Mouse (Mus musculus) T-cell, adult 66 days (primary cell): Measurements from ENCODE around the gene Rps9. TPM values are rescaled to one million over a fixed set of nuclear protein-coding genes. Genes with fewer than 3 reads are reported as not detected.

Experiments used
- total RNA-seq, 2 experiments: library from RNA; stranded (reverse); gene quantifications; 3 replicates in 1 of 2; 4 replicates in 1 of 2; pipeline ENCODE4 v1.2.4; 2023

The Rps9 gene
- total RNA-seq, result 1,000 to 10,000 TPM; 2,583 to 2,648 TPM

GRCm38 (mm10) chr7:3703879-3704441, at the start of gene Rps9:
Rps9 (plus strand) TSS chr7:3703993.

GRCm38 (mm10) chr7:3665215-3666114, 38.3 kb upstream of the Rps9 start, which contains the start of gene Leng1:
Leng1 (minus strand) TSS chr7:3665840.

GRCm38 (mm10) chr7:3677342-3677741, 26.5 kb upstream of the Rps9 start, which contains the start of gene Tmc4:
Tmc4 (minus strand) TSS chr7:3677553.

GRCm38 (mm10) chr7:3692382-3692986, 11.3 kb upstream of the Rps9 start, which contains the start of gene Tsen34:
Tsen34 (plus strand) TSS chr7:3692863.

GRCm38 (mm10) chr7:3692987-3693808, 10.6 kb upstream of the Rps9 start, which contains the start of gene Mboat7:
Mboat7 (minus strand) TSS chr7:3693523.

GRCm38 (mm10) chr7:3720268-3720667, 16.5 kb downstream of the Rps9 start, which contains the start of gene Pirb:
Pirb (minus strand) TSS chr7:3720391.

Other genes starting within 250 kb of the Rps9 start
- gene Tarm1, start 201.4 kb upstream of the Rps9 start, total RNA-seq, result not detected
- not detected for gene Oscar, start 87.8 kb upstream of the Rps9 start, total RNA-seq
- 100 to 1,000 TPM; 346 to 367 TPM for gene Ndufa3, start 86.6 kb upstream of the Rps9 start, total RNA-seq
- gene Tfpt, start 74.1 kb upstream of the Rps9 start, total RNA-seq, result 10 to 100 TPM; 18.8 to 22.4 TPM
- 10 to 100 TPM; 64.3 to 67.5 TPM for gene Prpf31, start 74.0 kb upstream of the Rps9 start, total RNA-seq
- 100 to 1,000 TPM; 114 to 141 TPM for gene Cnot3, start 58.7 kb upstream of the Rps9 start, total RNA-seq
- gene Leng1, start 38.2 kb upstream of the Rps9 start, total RNA-seq, result 10 to 100 TPM; 14.1 to 14.5 TPM
- 10 to 100 TPM; 10.7 to 11.3 TPM for gene Tmc4, start 26.4 kb upstream of the Rps9 start, total RNA-seq
- gene Tsen34, start 11.1 kb upstream of the Rps9 start, total RNA-seq, result 10 to 100 TPM; 24.6 to 26.1 TPM
- gene Mboat7, start 10.5 kb upstream of the Rps9 start, total RNA-seq, result 10 to 100 TPM; 58.2 to 69.3 TPM
- under 1 TPM; 0.68 to 0.93 TPM for gene Pirb, start 16.4 kb downstream of the Rps9 start, total RNA-seq
- under 1 TPM; 0.44 to 0.50 TPM for gene Gm15448, start 121.7 kb downstream of the Rps9 start, total RNA-seq
- 1 to 10 TPM in 1 of 2 experiments, under 1 TPM in 1; 0.47 to 1.3 TPM for gene Pira2, start 141.1 kb downstream of the Rps9 start, total RNA-seq
- gene Gm14548, start 194.1 kb downstream of the Rps9 start, total RNA-seq, result under 1 TPM in 1 of 2 experiments, not detected in 1; 0.58 TPM
- gene Lilra6, start 211.5 kb downstream of the Rps9 start, total RNA-seq, result 1 to 10 TPM in 1 of 2 experiments, not detected in 1; 1.1 TPM